Mouse (Mus musculus) brain, embryonic 14.5 days (tissue): ENCODE data around the gene Fkbp4. TPM values are rescaled to one million over a fixed set of nuclear protein-coding genes. Genes with fewer than 3 reads are reported as not detected.

Experiments
- polyA plus RNA-seq: library from polyadenylated mRNA; depleted of rRNA; stranded (reverse); fragments of >200 nt; gene quantifications from 2 replicates; pipeline ENCODE4 v1.2.3, GENCODE M21; 2012; rRNA removed

Gene Fkbp4
- polyA plus RNA-seq, 1 experiment = 249 TPM

Other genes with a start within 250 kb of the Fkbp4 start
- gene Tead4, start 137.9 kb downstream of the Fkbp4 start, polyA plus RNA-seq = 0.28 and 0.81 TPM in 2 replicates
- 38.4 and 39.0 TPM in 2 replicates for gene Tulp3, start 82.8 kb downstream of the Fkbp4 start, polyA plus RNA-seq
- gene Rhno1, start 75.8 kb downstream of the Fkbp4 start, polyA plus RNA-seq = 35.0 and 43.8 TPM in 2 replicates
- 38.3 and 70.8 TPM in 2 replicates for gene Foxm1, start 75.7 kb downstream of the Fkbp4 start, polyA plus RNA-seq
- gene Tex52, start 63.2 kb downstream of the Fkbp4 start, polyA plus RNA-seq = 1.1 and 1.2 TPM in 2 replicates
- not detected in 2 replicates for gene Gm44596, start 63.2 kb downstream of the Fkbp4 start, polyA plus RNA-seq
- gene Nrip2, start 39.4 kb downstream of the Fkbp4 start, polyA plus RNA-seq = 5.9 and 6.8 TPM in 2 replicates
- 36.1 and 42.2 TPM in 2 replicates for gene Itfg2, start 13.7 kb downstream of the Fkbp4 start, polyA plus RNA-seq
- gene Pzp, start 88.0 kb upstream of the Fkbp4 start, polyA plus RNA-seq = 0.12 TPM in 1 of 2 replicates, not detected in the other
- gene A2ml1, start 142.9 kb upstream of the Fkbp4 start, polyA plus RNA-seq = 0.83 and 1.2 TPM in 2 replicates
- gene Klrb1a, start 184.9 kb upstream of the Fkbp4 start, polyA plus RNA-seq = 0.12 TPM in 1 of 2 replicates, not detected in the other
- gene Clec2h, start 223.7 kb upstream of the Fkbp4 start, polyA plus RNA-seq = not detected in 2 replicates